Mouse (Mus musculus) megakaryocyte, embryonic 14.5 days (primary cell): ENCODE results near the gene Sugp1.

Source experiments
- FLI1 ChIP-seq: IDR thresholded peaks from 2 replicates; pipeline ENCODE4 v1.6.1; 2012; ENCODE audit warnings: low read length, inconsistent platforms, mixed read lengths
- GATA1 ChIP-seq: IDR thresholded peaks from 3 replicates; pipeline ENCODE4 v1.6.1; 2012; ENCODE audit warnings: mixed read lengths, low read length, inconsistent platforms, borderline replicate concordance

GRCm38 (mm10) chr8:70111192-70111795, 68.7 kb downstream of the Sugp1 start:
- no peak for TF ChIP-seq GATA1
- no peak for TF ChIP-seq FLI1
